Mouse (Mus musculus) T-cell, adult 66 days (primary cell): ENCODE data around the gene Zc3hav1. TPM values are rescaled to one million over a fixed set of nuclear protein-coding genes. Genes with fewer than 3 reads are reported as not detected.

Experiments used
- total RNA-seq, 2 experiments: library from RNA; stranded (reverse); gene quantifications; 3 replicates in 1 of 2; 4 replicates in 1 of 2; pipeline ENCODE4 v1.2.4; 2023

Zc3hav1 gene
- total RNA-seq: 100 to 1,000 TPM; 314 to 339 TPM

DNA sequence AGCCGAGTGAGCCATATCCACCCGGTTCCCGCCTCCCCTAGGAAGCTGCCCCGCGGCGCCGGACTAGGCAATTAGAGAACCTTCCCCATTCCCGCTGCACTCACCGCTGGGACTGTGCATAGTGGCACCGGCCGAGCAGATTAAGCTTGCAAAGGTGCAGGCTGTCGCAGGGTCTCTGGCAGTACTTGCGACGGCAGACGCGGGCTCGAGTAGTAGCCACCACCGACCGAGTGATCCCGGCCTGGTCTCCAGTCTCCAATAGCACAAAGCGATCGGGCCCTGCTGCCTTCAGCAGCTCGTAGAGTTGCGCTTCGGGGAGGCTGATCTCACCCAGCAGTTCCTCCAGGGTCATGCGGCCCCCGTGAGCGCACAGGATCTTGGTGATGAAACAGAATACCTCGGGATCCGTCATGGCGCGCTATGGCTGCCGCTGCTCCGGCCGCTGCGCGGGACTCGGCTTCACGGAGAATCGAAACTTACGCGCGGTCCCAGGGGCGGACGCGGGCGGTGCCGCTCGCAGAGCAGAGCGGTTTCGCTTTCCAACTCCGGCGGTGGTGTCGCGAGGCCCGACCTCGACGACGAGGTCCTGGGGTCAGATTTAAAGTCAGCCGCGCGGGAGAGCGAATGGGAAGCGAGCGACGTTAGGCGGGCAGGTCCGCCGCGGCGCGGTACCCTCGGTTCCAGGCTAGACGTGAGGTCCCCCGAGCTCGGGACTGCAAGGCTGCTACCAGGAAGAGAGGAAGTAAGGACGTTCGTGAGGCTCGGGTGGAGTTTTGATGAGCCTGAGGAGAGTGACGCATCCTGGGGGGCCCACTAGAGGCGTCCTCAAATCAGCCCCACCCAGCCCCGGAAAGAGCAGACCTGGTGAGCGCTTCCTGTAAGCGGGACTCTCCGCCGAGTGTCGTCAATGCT is at the start of gene Zc3hav1:
Gene Zc3hav1 (minus strand): TSS at position 793 of the 912 bp plus-strand sequence.

GRCm38 (mm10) chr6:38381129-38381771 is 26.8 kb upstream of the Zc3hav1 start, which contains the start of gene Ttc26:
TSS of gene Ttc26 (plus strand) at chr6:38381469.

DNA sequence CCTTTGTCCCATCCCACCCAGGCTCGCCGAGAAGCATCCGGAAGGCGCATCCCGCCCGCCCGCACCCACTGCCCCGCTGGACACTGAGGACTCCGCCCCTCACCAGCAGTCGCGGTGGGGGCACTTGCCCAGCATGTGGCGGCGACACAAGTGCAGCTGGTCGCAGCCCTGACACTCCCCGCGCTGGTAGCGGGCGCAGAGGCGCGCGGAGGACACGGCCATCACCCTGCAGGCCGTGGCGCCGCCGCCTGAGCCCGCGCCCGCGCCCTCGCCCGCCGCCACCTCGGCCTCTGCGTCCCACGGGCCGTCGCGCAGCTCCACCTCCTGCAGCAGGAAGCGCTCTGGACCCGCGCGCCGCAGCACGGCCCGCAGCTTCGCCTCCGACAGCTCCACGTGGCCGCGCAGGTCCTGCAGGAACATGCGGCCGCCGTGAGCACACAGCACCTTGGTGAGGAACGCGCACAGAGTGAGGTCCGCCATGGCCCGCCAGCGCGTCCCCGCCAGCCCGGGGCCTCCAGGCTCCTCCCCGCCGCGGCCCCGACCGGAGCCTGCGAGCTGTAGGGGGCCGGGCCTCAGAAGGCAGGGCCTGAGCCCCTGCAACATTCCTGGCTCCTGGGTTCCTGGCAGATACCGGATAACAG is 55.5 kb downstream of the Zc3hav1 start, which contains the start of gene Zc3hav1l:
Gene Zc3hav1l (minus strand): TSS at position 499 of the 641 bp plus-strand sequence.

Other genes with a start within 250 kb of the Zc3hav1 start
- gene Tmem213, start 245.3 kb downstream of the Zc3hav1 start, total RNA-seq: not detected
- not detected for gene Atp6v0a4, start 230.0 kb downstream of the Zc3hav1 start, total RNA-seq
- under 1 TPM in 1 of 2 experiments, not detected in 1; 0.38 TPM for gene D630045J12Rik, start 100.6 kb downstream of the Zc3hav1 start, total RNA-seq
- gene Zc3hav1l, start 55.3 kb downstream of the Zc3hav1 start, total RNA-seq: 1 to 10 TPM; 8.8 to 8.9 TPM
- not detected for gene Ttc26, start 26.9 kb upstream of the Zc3hav1 start, total RNA-seq
- 10 to 100 TPM; 56.4 to 57.7 TPM for gene Ubn2, start 79.3 kb upstream of the Zc3hav1 start, total RNA-seq
- 10 to 100 TPM; 20.4 to 33.4 TPM for gene Fmc1, start 178.9 kb upstream of the Zc3hav1 start, total RNA-seq
- gene Luc7l2, start 196.7 kb upstream of the Zc3hav1 start, total RNA-seq: 100 to 1,000 TPM; 392 to 406 TPM